Mouse (Mus musculus): ENCODE data around the gene Zbtb44. TPM values are rescaled to one million over a fixed set of nuclear protein-coding genes. Genes with fewer than 3 reads are reported as not detected.

Gene Zbtb44
- polyA plus RNA-seq (2012; rRNA removed) = 2.7 and 5.3 TPM in 2 replicates

GRCm38 (mm10) chr9:31030532-31031413, at the start of gene Zbtb44:
Gene Zbtb44, plus strand, starts transcription at chr9:31030644.

Other genes with a start within 250 kb of the Zbtb44 start
- 5.9 and 6.8 TPM in 2 replicates for gene Adamts15, start 108.2 kb upstream of the Zbtb44 start, polyA plus RNA-seq (2012; rRNA removed)
- gene Adamts8, start 88.1 kb upstream of the Zbtb44 start, polyA plus RNA-seq (2012; rRNA removed) = 1.0 and 2.1 TPM in 2 replicates
- gene St14, start 101.2 kb downstream of the Zbtb44 start, polyA plus RNA-seq (2012; rRNA removed) = 64.5 and 82.6 TPM in 2 replicates
- 115 and 119 TPM in 2 replicates for gene Aplp2, start 181.2 kb downstream of the Zbtb44 start, polyA plus RNA-seq (2012; rRNA removed)
- gene Prdm10, start 249.9 kb downstream of the Zbtb44 start, polyA plus RNA-seq (2012; rRNA removed) = 2.7 and 3.0 TPM in 2 replicates

Measured in stomach, adult 2 months (tissue).